Mouse (Mus musculus) CH12.LX (cell line): Measurements from ENCODE around the gene Olfr766-ps1.

Source experiments
- CTCF ChIP-seq, 2 experiments: IDR thresholded peaks in 1 of 2; conservative IDR thresholded peaks in 1 of 2; 2 replicates each; pipeline ENCODE4 v1.5.1; 2011 to 2012; ENCODE audit warnings: low read depth in 2 of 2, low read length in 2 of 2, improper control_type of control experiment in 1 of 2, inconsistent platforms in 1 of 2, mild to moderate bottlenecking in 1 of 2, moderate library complexity in 1 of 2
- EP300 ChIP-seq: IDR thresholded peaks from 2 replicates; pipeline ENCODE4 v1.6.1; 2011; ENCODE audit warnings: low read length, improper control_type of control experiment
- HCFC1 ChIP-seq: IDR thresholded peaks from 2 replicates; pipeline ENCODE4 v1.6.1; 2012; ENCODE audit warnings: low read depth, mild to moderate bottlenecking, inconsistent platforms, low read length, improper control_type of control experiment
- JUND ChIP-seq: conservative IDR thresholded peaks from 2 replicates; pipeline ENCODE4 v1.6.1; 2011; ENCODE audit warnings: low read depth, low read length, improper control_type of control experiment
- NELFE ChIP-seq: IDR thresholded peaks from 2 replicates; pipeline ENCODE4 v1.6.1; 2011; ENCODE audit warnings: low read depth, low read length, improper control_type of control experiment
- NRF1 ChIP-seq: IDR thresholded peaks from 2 replicates; pipeline ENCODE4 v1.6.1; 2014; ENCODE audit warnings: low read depth, mild to moderate bottlenecking, inconsistent platforms, low read length, improper control_type of control experiment, moderate library complexity
- POLR2A ChIP-seq: IDR thresholded peaks from 2 replicates; pipeline ENCODE4 v1.6.1; 2011; ENCODE audit warnings: low read depth, mild to moderate bottlenecking, improper control_type of control experiment, low read length
- POLR2AphosphoS2 ChIP-seq: IDR thresholded peaks from 2 replicates; pipeline ENCODE4 v1.6.1; 2011; ENCODE audit warnings: low read depth, low read length, improper control_type of control experiment
- RAD21 ChIP-seq: IDR thresholded peaks from 2 replicates; pipeline ENCODE4 v1.6.1; 2011; ENCODE audit warnings: low read depth, mild to moderate bottlenecking, low read length, improper control_type of control experiment, moderate library complexity
- USF1 ChIP-seq: IDR thresholded peaks from 2 replicates; pipeline ENCODE4 v1.6.1; 2014; ENCODE audit warnings: low read depth, mild to moderate bottlenecking, inconsistent platforms, low read length, improper control_type of control experiment
- ZC3H11A ChIP-seq: IDR thresholded peaks from 2 replicates; pipeline ENCODE4 v1.6.1; 2012; ENCODE audit warnings: low read depth, mild to moderate bottlenecking, inconsistent platforms, low read length, improper control_type of control experiment

GRCm38 (mm10) chr10:129026018-129026662 lies 42.6 kb downstream of the Olfr766-ps1 start:
- TF ChIP-seq HCFC1 (no peak), USF1 (no peak), CTCF (conservative IDR thresholded peaks at IDR 0.05 in 1 of 2, IDR thresholded peaks at IDR 0.05 in 1 of 2; ENCODE audit: low read depth in 2 of 2, low read length in 2 of 2) (peak; percentile 78 to 89), EP300 (no peak), NRF1 (no peak), POLR2A (no peak), ZC3H11A (peak; percentile 57), POLR2AphosphoS2 (no peak), JUND (0 out of 2 replicates have a peak, but pooled peaks have one; percentile 19), RAD21 (peak; percentile 93), NELFE (no peak)
